Mouse (Mus musculus) testis, postnatal 10 days (tissue): ENCODE results near the gene Pbx4.

ENCODE experiments used
- DNase-seq: peaks from one replicate; pipeline ENCODE4 v3.0.0; 2021; ENCODE audit warnings: low spot score

Pbx4 gene

DNA sequence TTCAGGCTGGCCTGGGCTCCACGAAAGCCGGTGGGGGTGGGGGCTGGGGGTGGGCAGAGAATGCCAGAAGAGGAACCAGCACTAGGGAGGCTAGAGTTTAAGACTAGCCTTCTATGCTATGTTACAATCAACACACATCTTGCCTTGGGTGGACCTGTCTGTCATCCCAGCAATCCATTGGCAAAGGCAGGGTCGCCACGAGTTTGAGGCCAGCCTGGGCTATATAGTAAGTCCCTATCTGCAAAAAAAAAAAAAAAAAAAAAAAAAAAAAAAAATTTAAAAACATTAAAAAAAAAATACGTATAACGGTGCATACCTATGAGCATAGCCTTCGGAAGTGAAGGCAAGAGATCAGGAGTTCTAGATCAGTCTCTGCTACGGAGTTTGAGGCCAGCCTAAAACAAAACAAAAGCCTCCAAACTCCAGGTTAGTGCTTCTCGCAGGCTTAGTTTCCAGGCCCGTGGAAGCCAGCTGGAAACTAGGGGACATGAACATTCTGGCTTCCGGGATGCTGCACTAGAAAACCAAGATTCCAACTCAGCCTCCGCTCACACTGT lies 68.7 kb downstream of the Pbx4 start:
- no peak for DNase-seq

DNA sequence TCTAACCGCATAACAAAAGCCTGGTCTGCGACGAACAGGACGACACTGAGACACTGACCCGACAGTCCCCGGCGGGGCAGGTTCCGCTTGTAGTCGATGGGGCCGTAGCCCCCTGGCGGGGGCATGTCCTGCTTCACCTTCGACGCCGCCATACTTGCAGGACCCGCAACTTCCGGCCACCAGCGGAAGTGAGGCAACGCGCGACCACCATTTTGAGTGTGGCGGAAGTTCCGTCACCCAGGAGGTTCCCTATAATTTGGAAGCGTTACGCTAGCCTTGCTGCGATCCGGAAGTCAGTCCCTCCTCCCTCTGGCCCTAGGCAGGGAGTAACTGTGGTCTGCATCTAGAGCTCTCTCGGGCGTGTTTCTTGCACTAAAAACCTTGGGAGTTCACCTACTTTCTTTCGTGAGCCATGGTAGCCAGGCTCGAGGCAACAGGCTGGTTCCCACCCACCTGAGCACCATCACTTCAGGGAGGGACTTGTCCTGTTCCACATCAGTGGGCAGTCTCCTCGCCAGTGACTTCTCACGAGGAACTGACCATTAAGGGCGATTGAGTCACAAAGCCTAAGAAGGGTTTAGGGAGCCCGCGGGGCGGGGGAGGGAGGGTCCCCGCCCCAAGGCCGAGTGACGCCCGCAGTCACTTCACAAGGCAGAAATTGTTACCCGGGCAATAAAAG lies 69.3 kb downstream of the Pbx4 start:
- DNase-seq = peak; percentile 97

DNA sequence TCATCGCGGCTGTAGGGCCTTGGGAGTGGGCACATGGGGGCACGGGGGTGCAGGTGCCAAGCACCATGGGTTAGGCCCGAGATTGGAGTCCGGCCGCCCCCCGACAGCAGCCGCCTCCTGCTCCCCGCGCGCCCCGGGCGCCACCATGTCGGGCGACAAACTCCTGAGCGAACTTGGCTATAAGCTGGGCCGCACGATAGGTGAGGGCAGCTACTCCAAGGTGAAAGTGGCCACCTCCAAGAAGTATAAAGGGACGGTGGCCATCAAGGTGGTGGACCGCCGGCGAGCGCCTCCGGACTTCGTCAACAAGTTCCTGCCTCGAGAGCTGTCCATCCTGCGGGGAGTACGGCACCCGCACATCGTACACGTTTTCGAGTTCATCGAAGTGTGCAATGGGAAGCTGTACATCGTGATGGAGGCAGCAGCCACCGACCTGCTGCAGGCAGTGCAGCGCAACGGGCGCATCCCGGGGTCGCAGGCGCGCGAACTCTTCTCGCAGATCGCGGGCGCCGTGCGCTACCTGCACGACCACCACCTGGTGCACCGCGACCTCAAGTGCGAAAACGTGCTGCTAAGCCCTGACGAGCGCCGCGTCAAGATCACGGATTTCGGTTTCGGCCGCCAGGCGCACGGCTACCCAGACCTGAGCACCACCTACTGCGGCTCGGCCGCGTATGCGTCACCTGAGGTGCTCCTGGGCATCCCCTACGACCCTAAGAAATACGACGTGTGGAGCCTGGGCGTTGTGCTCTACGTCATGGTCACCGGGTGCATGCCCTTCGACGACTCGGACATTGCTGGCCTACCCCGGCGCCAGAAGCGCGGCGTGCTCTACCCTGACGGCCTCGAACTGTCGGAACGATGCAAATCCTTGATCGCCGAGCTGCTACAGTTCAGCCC lies 70.1 kb downstream of the Pbx4 start, which contains the start of the genes Tssk6, Ndufa13 and Yjefn3:
Gene Tssk6, plus strand, starts transcription at position 22 of the 900 bp plus-strand sequence.
Gene Ndufa13, minus strand, starts transcription at position 396 of the 900 bp plus-strand sequence.
Gene Yjefn3, minus strand, starts transcription at position 550 of the 900 bp plus-strand sequence.
- peak; percentile 67 for DNase-seq

DNA sequence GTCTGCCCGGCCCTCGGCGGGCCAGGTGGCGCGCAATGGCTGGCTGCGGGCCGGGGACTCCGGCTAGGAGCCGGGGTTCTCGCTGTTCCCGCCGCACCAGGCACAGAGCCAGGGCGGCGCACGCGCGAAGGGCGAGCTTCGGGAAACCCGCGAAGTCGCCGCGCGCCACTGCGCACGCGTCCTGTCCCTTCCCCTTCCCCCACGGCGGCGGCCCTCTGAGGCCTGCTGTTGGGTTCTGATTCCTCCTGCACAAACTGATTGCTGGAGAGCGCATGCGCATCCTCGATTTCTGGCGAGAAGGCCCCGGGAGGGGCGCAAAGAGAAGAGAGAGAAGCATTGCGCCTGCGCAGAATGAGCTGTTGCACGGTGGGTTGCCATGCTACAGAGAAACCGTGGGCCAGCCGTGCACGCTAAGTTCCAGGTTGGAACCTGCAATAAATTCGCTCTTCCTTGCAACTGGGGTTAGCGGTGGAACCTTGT lies 70.8 kb downstream of the Pbx4 start:
- DNase-seq = peak; percentile 98

DNA sequence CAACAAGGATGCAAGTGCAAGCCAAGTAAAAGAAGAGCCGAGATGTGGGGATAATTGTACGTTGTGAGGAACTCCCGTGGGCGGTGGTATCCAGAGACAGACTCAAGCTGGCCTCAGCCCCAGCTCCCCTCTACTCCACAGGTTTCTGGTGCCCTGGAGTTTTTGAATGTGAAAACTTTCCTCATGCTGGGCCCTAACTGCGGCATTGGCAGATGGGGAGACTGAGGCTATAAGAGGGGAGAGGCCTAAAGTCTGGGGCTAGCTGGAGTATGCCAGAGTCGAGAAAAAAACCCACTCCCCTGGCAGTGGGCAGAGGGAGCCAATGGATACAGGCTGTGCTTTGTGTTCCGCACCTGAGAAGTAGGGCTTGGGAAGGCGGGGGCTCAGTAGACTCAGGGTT lies 71.8 kb downstream of the Pbx4 start:
- DNase-seq = no peak

DNA sequence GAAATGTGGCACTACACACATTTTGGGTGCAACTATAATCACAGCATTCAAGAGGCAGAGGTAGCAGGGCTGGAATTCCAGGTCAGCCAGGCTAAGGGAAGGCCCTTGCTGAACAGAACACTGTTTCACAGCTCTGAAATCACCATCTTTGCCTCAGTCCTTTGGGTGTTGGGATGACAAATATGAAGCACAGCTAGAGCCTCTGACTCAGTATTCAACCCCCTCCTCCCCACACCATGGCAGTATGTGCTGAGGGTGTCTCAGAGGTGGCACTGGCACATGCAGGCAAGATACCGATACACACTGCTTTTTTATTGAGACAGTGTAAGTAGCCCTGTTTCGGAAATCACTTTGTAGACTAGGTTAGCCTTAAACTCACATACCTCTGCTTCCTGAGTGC lies 74.0 kb downstream of the Pbx4 start:
- DNase-seq = no peak

DNA sequence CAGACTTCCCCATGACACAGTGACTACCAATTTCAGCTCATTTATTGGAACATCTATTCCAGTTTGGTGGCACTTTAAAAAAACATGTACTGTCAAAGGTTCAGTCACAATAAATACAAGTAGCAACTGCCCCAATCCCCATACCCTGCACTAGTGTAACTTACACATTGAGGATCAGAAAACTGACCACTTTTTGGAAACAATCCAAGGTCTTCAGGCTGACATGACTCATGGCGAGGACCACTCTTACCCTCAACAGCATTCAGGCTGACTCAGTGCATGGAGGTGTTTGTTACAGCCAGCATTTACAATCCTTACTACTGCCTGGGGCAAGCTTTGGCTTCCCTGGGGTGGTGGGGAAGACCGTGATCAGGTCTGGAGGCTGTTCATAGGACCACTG lies 74.8 kb downstream of the Pbx4 start:
- no peak for DNase-seq

DNA sequence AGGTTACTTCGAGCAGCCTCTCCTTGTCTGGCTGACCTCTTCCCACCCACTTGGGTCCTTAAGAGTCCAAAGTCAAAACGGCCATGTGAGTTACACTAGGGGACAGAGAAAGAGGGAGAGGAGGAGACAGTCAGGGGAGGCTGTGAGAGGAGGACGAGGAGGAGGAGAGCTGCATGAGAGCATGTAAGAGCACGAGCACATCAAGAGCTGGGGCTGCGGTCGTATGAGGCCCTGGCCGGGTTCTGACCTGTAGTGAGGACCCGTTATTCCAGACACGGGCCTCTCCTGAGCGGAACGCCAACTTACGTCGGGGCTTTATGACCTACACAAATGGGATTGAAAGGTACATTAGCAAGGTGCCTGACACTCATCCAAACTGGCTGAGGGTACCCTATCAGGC lies 79.6 kb downstream of the Pbx4 start:
- no peak for DNase-seq

DNA sequence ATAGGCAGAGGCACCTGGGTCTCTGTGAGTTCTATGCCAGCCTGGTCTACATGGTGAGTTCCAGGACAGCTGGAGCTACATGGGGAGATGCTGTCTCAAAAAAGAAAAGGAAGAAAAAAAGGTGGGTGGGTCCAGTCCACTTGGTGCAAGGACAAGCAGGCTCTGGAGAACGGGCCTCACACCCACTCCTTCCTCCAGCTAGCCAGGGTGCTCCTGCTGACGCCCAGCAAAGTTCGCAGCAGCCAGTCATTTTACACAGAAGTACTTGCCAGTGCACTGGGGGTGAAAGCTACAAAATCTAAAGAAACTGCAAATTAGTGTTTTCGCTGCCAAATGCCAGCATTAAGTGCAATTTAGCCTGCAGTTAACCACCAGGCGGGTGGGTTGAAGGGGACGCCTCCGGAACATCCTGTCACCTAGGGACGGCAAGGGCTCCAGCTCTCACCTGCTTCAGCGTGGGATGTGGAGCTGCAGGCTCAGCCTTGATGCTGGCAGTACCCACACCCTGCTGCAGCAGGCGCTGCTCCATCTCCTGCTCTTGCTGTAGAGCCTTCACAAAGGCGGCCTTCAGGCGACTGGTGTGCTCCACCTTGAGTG lies 80.3 kb downstream of the Pbx4 start:
- no peak for DNase-seq

DNA sequence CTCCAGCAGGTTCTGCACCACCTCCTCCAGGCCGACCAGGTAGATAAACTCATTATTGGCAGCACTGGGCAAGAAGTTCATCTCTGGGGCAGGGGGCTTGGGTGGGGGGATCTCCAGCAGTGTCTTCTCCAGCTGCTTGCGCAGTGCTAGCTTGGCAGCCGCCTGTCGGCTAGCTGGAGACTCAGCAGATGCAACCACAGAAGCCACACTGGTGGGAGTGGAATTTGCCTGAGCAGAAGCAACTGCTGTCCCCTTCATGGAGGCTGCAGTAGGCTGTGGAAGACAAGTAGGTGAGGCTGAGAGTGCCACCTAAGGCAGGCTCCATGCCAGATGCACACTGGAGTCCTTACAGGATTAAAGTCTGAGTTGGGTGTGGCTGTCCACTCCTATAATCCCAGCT lies 82.2 kb downstream of the Pbx4 start:
- DNase-seq = no peak

DNA sequence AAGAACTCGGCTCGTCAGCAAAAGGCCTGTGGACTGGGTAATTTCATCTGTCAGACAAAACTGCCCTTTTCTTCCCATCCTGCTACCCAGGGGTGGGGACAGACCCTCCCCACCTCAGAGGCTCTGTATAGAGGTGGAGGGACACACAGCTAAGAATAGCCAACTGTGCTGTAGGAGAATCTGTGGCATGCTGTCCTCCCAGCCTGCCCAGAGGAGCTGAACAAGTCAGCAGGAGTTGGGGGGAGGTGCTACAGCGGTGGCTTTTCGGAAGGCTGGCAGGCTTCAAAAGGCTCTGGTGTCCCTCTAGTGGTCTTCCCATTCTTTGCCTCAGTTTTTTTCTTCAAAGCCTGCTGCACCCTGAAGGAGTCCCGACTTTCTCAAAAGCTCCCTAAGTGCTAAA lies 83.5 kb downstream of the Pbx4 start:
- DNase-seq = no peak

DNA sequence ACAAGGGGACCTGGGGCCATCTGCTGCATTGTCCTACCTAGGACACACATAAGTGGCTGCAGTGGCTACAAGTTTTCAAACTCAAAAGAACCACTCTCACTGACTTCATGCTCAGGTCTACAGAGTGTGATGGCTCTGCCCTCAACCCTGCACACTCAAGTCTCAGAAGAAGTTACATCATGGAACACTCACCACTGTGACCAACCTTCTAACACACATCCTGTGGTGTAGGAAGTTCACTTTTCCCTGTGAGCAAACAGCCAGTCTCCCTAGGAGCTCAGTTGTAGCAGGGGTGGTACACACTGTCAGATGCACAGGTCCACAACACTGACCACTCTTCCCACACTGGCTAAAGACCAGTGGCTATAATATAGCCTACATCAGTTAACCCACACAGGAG lies 86.2 kb downstream of the Pbx4 start:
- no peak for DNase-seq

DNA sequence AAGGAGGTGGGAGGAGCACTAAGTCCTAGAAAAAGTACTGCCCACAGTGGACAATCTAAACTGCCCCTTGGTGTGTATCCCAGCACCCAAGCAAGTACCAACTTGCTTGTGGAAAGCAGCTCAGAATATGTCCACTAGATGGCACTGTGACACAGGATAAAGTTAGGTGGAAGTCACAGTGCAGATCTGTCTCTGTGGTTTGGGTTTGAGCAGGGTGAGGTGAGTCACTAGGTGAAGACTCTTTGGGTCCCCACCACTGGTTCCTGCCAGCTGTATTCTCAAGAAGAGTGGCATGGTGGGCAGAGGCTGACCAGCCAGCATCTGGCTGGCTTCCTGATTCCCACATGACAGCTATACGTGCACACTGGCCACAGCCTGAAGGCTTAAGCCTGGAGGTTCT lies 86.7 kb downstream of the Pbx4 start:
- DNase-seq = peak; percentile 80

DNA sequence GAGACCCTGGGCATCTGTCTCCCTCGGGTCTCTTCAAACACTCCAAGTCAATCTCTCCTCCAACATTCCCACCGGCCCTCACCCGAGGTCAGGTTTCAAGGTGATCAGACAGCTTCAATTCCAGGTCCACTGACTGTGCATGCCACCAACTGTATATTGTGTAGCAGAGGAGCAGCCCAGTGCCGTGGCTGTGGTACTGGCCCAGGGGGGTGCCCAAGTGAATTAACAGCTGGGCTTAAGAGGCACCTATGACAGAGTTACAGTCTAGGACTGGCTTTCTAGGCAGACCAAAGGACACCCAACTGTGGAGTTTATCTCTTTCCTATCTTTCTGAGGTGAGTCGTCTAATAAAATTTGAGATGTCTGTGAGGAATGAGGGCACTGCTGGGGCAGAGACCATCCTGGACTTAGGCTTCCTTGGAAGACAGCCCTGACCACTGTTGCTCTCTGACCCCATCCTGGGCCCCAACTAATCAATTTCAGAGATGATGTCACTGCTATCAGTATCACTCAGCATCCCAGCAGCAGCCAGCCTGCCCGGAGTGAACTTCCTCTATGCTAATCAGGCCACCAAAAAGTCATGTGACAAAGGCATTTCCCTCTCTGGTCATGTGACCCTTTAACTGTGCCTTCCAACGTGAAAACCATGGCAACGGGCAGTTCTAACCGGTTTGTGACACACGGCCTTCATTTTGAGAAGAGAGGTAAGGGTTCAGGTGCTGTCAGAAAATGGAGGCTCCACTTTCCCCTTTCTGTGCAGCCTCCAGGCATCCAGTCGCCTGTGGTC lies 87.8 kb downstream of the Pbx4 start:
- no peak for DNase-seq

DNA sequence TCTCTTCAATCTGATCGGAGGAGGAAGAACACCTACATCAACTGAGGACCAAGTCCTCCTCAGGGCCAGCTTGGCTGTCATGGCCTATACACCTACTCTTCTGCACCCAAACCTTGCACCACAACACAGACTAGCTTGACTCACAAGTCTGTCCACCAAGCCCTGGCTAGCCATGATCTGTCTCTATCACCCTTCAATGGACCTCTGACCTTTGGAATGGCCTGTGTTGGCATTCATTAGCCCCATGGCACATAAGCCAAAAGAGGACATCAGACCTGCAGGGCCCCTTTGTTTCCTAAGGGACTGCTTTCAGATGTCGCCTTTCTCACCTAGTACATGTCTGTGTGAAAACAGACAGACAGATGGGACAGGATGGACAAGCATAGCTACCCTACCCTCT lies 88.8 kb downstream of the Pbx4 start:
- no peak for DNase-seq
